Mouse (Mus musculus): Measurements from ENCODE around the gene Map3k12. TPM values are rescaled to one million over a fixed set of nuclear protein-coding genes. Genes with fewer than 3 reads are reported as not detected.

The Map3k12 gene
- polyA plus RNA-seq, 1 experiment from 2014 or later, result 28.4 TPM

- H3K27ac ChIP-seq (ENCODE audit: low read depth, low read length), result peak within 1 kb of the TSS; percentile 93
- ATAC-seq (replicated peaks; ENCODE audit: low FRiP score), result peak; percentile 92
- under 1% methylated on average over 60 of the region's 60 CpGs for WGBS
- peak within 1 kb of the TSS; percentile 80 for H3K9ac ChIP-seq (ENCODE audit: low read length)
- peak within 1 kb of the TSS; percentile 69 for H3K4me3 ChIP-seq (ENCODE audit: low read depth, low read length)
- H3K27me3 ChIP-seq (ENCODE audit: control insufficient read depth, insufficient read depth, low read length), result no peaks in the 10 kb centered on the region
- peaks cover 11% of the 10 kb centered on the region for H3K4me1 ChIP-seq (replicated peaks; ENCODE audit: control insufficient read depth, insufficient read depth, low read length)
- H3K36me3 ChIP-seq (ENCODE audit: control insufficient read depth, insufficient read depth, low read length), result no peaks in the 10 kb centered on the region
- H3K9me3 ChIP-seq (ENCODE audit: control insufficient read depth, low read length), result no peaks in the 10 kb centered on the region
- peak; percentile 99 for DNase-seq (ENCODE audit: low spot score)
- H3K4me2 ChIP-seq (ENCODE audit: low read depth, low read length, severe bottlenecking), result peak within 1 kb of the TSS; percentile 92
Observed at GRCm38 (mm10) chr15:102517976-102518858, 1.4 kb upstream of the Map3k12 start, which contains the start of gene Tarbp2. TSS of gene Tarbp2 (plus strand) at chr15:102518192.

DNA sequence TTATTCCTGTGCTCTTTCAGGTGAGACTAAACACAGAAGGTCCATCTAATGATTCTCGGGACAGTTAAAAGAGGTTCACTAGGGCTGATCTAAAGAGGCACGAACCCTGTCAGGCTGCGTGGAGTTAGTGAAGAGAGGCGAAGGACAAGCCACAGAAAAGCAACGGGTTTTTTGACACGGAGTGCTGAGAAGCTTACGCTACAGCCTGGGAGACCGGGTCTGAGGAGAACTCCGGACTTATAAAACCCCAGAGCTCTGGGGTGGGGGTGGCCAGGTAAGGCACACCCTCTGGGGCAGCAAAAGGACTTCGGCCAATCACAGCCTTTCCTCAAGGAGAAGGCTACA lies 739 bp upstream of the Map3k12 start:
- peak overlapping the region; percentile 80 for H3K9ac ChIP-seq (ENCODE audit: low read length)
- H3K4me3 ChIP-seq (ENCODE audit: low read depth, low read length), result peak overlapping the region; percentile 69
- 1% methylated on average over 10 of the region's 10 CpGs for WGBS
- H3K9me3 ChIP-seq (ENCODE audit: control insufficient read depth, low read length), result no peaks in the 10 kb centered on the region
- no peaks in the 10 kb centered on the region for H3K27me3 ChIP-seq (ENCODE audit: control insufficient read depth, insufficient read depth, low read length)
- no peaks in the 10 kb centered on the region for H3K36me3 ChIP-seq (ENCODE audit: control insufficient read depth, insufficient read depth, low read length)
- DNase-seq (ENCODE audit: low spot score), result no peak
- H3K4me2 ChIP-seq (ENCODE audit: low read depth, low read length, severe bottlenecking), result peak overlapping the region; percentile 92
- H3K27ac ChIP-seq (ENCODE audit: low read depth, low read length), result peak overlapping the region; percentile 84; the same call in 1 of the 2 replicates
- no peak for ATAC-seq (replicated peaks; ENCODE audit: low FRiP score)
- peaks cover 11% of the 10 kb centered on the region for H3K4me1 ChIP-seq (replicated peaks; ENCODE audit: control insufficient read depth, insufficient read depth, low read length)

- Histone ChIP-seq H3K9me3 (ENCODE audit: control insufficient read depth, low read length) (no peaks in the 10 kb centered on the region), H3K4me2 (ENCODE audit: low read depth, low read length, severe bottlenecking) (peak overlapping the region; percentile 92), H3K4me1 (replicated peaks; ENCODE audit: control insufficient read depth, insufficient read depth, low read length) (peaks cover 19% of the 10 kb centered on the region), H3K4me3 (ENCODE audit: low read depth, low read length) (peak overlapping the region; percentile 69), H3K27ac (ENCODE audit: low read depth, low read length) (peak overlapping the region; percentile 84), H3K27me3 (ENCODE audit: control insufficient read depth, insufficient read depth, low read length) (no peaks in the 10 kb centered on the region), H3K9ac (ENCODE audit: low read length) (peak overlapping the region; percentile 80), H3K36me3 (ENCODE audit: control insufficient read depth, insufficient read depth, low read length) (no peaks in the 10 kb centered on the region)
- ATAC-seq (replicated peaks; ENCODE audit: low FRiP score) (no peak; the same call in 1 of the 2 replicates), DNase-seq (ENCODE audit: low spot score) (no peak)
- 0% methylated on average over 12 of the region's 12 CpGs for WGBS
Observed at GRCm38 (mm10) chr15:102516293-102516692, 571 bp downstream of the Map3k12 start.

- peak overlapping the region; percentile 80 for H3K9ac ChIP-seq (ENCODE audit: low read length)
- H3K4me1 ChIP-seq (replicated peaks; ENCODE audit: control insufficient read depth, insufficient read depth, low read length), result peaks cover 23% of the 10 kb centered on the region
- H3K9me3 ChIP-seq (ENCODE audit: control insufficient read depth, low read length), result no peaks in the 10 kb centered on the region
- H3K36me3 ChIP-seq (ENCODE audit: control insufficient read depth, insufficient read depth, low read length), result no peaks in the 10 kb centered on the region
- ATAC-seq (replicated peaks; ENCODE audit: low FRiP score), result no peak
- DNase-seq (ENCODE audit: low spot score), result no peak
- peak overlapping the region; percentile 92 for H3K4me2 ChIP-seq (ENCODE audit: low read depth, low read length, severe bottlenecking)
- H3K4me3 ChIP-seq (ENCODE audit: low read depth, low read length), result peak overlapping the region; percentile 69
- H3K27ac ChIP-seq (ENCODE audit: low read depth, low read length), result 0 out of 2 replicates have a peak overlapping the region, but pooled peaks have one; percentile 84
- 59% methylated on average over 4 of the region's 4 CpGs for WGBS
- H3K27me3 ChIP-seq (ENCODE audit: control insufficient read depth, insufficient read depth, low read length), result no peaks in the 10 kb centered on the region
Observed at GRCm38 (mm10) chr15:102515791-102516190, 1.1 kb downstream of the Map3k12 start.

GRCm38 (mm10) chr15:102515261-102515660 lies 1.6 kb downstream of the Map3k12 start:
- no peaks in the 10 kb centered on the region for H3K27me3 ChIP-seq (ENCODE audit: control insufficient read depth, insufficient read depth, low read length)
- no peaks in the 10 kb centered on the region for H3K36me3 ChIP-seq (ENCODE audit: control insufficient read depth, insufficient read depth, low read length)
- no peak for ATAC-seq (replicated peaks; ENCODE audit: low FRiP score)
- WGBS, result 82% methylated on average over 2 of the region's 2 CpGs
- no peak for DNase-seq (ENCODE audit: low spot score)
- no peaks in the 10 kb centered on the region for H3K9me3 ChIP-seq (ENCODE audit: control insufficient read depth, low read length)
- H3K4me3 ChIP-seq (ENCODE audit: low read depth, low read length), result no peak overlapping the region
- peaks cover 24% of the 10 kb centered on the region for H3K4me1 ChIP-seq (replicated peaks; ENCODE audit: control insufficient read depth, insufficient read depth, low read length)
- H3K27ac ChIP-seq (ENCODE audit: low read depth, low read length), result no peak overlapping the region
- peak overlapping the region; percentile 92; the same call in 1 of the 2 replicates for H3K4me2 ChIP-seq (ENCODE audit: low read depth, low read length, severe bottlenecking)
- H3K9ac ChIP-seq (ENCODE audit: low read length), result no peak overlapping the region

- Histone ChIP-seq H3K9me3 (ENCODE audit: control insufficient read depth, low read length) (no peaks in the 10 kb centered on the region), H3K9ac (ENCODE audit: low read length) (no peak overlapping the region), H3K4me2 (ENCODE audit: low read depth, low read length, severe bottlenecking) (no peak overlapping the region)
Observed at GRCm38 (mm10) chr15:102513004-102513403, 3.9 kb downstream of the Map3k12 start.

GRCm38 (mm10) chr15:102512471-102512870 lies 4.4 kb downstream of the Map3k12 start:
- peak overlapping the region; percentile 74; the same call in 1 of the 2 replicates for H3K27ac ChIP-seq (ENCODE audit: low read depth, low read length)
- no peaks in the 10 kb centered on the region for H3K27me3 ChIP-seq (ENCODE audit: control insufficient read depth, insufficient read depth, low read length)
- H3K4me1 ChIP-seq (replicated peaks; ENCODE audit: control insufficient read depth, insufficient read depth, low read length), result peaks cover 19% of the 10 kb centered on the region
- no peaks in the 10 kb centered on the region for H3K9me3 ChIP-seq (ENCODE audit: control insufficient read depth, low read length)
- H3K4me2 ChIP-seq (ENCODE audit: low read depth, low read length, severe bottlenecking), result no peak overlapping the region
- H3K9ac ChIP-seq (ENCODE audit: low read length), result no peak overlapping the region
- DNase-seq (ENCODE audit: low spot score) (no peak), ATAC-seq (replicated peaks; ENCODE audit: low FRiP score) (no peak)
- H3K4me3 ChIP-seq (ENCODE audit: low read depth, low read length), result no peak overlapping the region
- no peaks in the 10 kb centered on the region for H3K36me3 ChIP-seq (ENCODE audit: control insufficient read depth, insufficient read depth, low read length)

More at GRCm38 (mm10) chr15:102513004-102513403, 3.9 kb downstream of the Map3k12 start:
- Histone ChIP-seq H3K27ac (ENCODE audit: low read depth, low read length) (no peak overlapping the region), H3K4me3 (ENCODE audit: low read depth, low read length) (no peak overlapping the region), H3K36me3 (ENCODE audit: control insufficient read depth, insufficient read depth, low read length) (no peaks in the 10 kb centered on the region), H3K4me1 (replicated peaks; ENCODE audit: control insufficient read depth, insufficient read depth, low read length) (peaks cover 19% of the 10 kb centered on the region), H3K27me3 (ENCODE audit: control insufficient read depth, insufficient read depth, low read length) (no peaks in the 10 kb centered on the region)
- ATAC-seq (replicated peaks; ENCODE audit: low FRiP score) (no peak), DNase-seq (ENCODE audit: low spot score) (no peak)
- 79% methylated on average over 3 of the region's 3 CpGs for WGBS

DNA sequence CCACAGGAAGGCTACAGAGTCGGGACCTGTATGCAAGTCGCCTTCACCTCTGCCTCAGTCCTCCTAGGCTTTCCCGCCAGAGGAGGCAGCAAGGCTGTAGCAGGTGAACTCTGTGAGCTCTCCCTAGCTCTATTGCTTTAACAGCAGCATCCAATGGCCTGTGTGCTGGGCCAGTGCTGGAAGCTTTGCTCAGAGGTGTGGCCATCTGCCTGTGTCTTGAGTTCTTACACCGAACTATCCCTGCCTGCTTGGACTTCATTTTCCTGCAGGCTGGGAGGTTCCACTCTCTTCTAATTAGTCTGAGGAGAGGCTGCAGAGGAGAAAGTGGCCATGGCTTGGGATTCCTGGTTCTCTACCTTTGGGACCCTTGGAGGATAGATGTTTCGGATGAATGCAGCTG lies 4.9 kb downstream of the Map3k12 start:
- ATAC-seq (replicated peaks; ENCODE audit: low FRiP score) (no peak), DNase-seq (ENCODE audit: low spot score) (no peak)
- Histone ChIP-seq H3K4me1 (replicated peaks; ENCODE audit: control insufficient read depth, insufficient read depth, low read length) (peaks cover 19% of the 10 kb centered on the region), H3K36me3 (ENCODE audit: control insufficient read depth, insufficient read depth, low read length) (no peaks in the 10 kb centered on the region), H3K4me2 (ENCODE audit: low read depth, low read length, severe bottlenecking) (no peak overlapping the region; the same call in 1 of the 2 replicates), H3K9ac (ENCODE audit: low read length) (0 out of 2 replicates have a peak overlapping the region, but pooled peaks have one; percentile 35), H3K27ac (ENCODE audit: low read depth, low read length) (peak overlapping the region; percentile 74), H3K9me3 (ENCODE audit: control insufficient read depth, low read length) (no peaks in the 10 kb centered on the region), H3K4me3 (ENCODE audit: low read depth, low read length) (no peak overlapping the region), H3K27me3 (ENCODE audit: control insufficient read depth, insufficient read depth, low read length) (no peaks in the 10 kb centered on the region)
- 29% methylated on average over 5 of the region's 5 CpGs for whole genome bisulfite sequencing

Data from forebrain, embryonic 11.5 days (tissue).